Mouse (Mus musculus) cerebellum, adult 11 months (tissue): ENCODE results near the gene Ttll5.

Source experiments
- DNase-seq: peaks from one replicate; pipeline ENCODE4 v3.0.0; 2022

Ttll5 gene

DNA sequence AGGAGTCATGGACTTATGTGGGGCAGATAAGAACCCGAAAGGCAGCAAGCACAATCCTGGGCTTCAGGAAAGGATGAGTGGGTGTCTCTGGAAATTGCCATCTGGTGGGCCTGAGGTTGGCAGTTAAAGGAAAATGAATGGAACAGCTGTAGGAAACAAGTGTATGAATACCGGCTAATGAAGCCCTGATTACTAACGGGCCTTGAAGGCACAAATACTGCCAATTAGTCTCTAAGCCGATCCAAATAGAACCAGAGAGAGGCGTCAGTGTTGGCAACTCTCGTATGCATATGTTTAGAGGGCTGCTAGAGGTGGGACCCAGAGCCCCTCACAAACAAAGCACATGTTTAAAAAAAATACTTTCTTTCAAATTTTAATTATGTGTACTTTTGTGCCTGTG lies 247.0 kb downstream of the Ttll5 start:
- no peak for DNase-seq

DNA sequence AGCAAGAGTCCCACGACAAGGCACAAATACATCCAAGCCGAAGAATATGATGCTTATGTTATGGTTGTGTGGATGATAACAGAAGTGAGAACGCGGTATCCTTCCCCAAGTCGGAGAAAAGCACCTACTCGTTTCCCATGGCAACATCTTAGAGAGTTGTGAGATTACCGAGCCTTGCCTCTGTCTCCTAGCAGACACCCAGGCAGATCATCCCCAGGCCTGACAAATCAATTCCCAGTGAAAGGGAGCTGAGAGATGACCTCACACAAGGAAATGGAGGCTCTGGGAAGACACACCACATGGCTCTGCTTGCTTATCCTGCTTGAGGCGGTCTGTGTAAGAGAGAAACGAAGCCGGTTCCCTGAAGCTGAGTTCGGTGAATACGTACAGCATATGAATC lies 250.2 kb downstream of the Ttll5 start:
- DNase-seq = no peak

DNA sequence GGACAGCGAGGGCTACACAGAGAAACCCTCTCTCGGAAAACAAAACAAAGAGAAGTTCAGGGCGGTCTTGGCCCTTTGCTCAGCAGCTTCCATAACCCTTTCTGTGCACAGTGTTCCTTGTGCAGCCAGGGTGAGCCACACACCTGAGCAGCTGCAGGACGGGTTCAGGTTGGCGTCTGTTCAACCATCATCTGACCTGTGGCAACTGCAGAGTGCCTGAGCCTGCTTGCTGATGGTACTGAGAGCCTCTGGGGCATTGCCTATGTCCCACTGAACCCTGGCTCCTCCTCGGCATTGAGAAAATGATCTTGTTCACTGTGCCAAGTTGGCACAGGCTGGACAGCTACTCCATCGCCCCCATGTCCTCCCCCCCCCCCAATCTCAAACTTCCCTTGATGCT lies 250.9 kb downstream of the Ttll5 start:
- DNase-seq = no peak

DNA sequence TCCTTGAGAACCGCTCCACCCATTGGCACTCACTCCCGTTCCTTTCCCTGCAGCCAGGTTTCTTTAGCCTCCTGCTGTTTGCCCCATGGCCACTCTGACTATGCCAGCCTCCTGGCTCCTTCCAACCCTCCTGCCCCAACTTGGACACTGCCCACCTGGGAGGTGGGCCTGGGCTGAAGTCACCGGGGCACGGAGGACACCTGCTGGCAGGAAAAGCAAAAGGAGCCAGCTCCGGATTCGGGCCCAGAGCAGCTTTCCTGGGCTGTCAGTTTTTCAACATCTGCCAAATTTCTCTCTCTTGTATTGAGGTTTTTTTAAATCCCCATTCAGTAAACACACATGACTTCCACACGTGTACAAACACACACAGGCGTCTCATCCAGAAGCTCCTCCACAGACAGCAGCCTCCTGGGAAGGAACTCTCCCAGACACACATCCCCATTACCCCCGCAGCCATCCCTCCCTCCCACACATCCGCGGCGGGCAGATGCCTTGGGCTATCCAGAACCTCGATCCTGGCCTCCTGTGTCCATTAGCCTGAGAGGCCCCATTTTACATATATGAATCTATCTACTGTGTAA lies 252.0 kb downstream of the Ttll5 start:
- DNase-seq = peak; percentile 76

DNA sequence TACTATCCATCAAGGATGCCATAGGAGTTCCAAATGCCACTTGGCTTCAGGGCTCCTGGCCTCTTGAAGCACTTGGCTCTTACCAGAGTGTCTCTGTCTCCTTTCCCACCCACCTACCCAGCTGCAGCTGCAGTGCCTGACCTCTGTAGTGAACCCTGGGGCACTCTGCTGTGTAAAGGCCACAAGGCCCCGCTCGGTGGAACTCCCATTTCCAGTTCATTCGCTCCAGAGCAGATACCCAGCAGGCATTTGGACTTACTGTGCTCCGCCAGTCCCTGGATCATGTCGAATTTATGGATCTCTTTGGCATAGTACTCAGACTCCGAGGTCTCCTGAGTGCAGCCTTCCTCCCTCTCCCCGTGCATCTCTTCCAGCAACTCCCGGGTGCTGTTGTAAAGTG lies 252.9 kb downstream of the Ttll5 start:
- DNase-seq = peak; percentile 40

DNA sequence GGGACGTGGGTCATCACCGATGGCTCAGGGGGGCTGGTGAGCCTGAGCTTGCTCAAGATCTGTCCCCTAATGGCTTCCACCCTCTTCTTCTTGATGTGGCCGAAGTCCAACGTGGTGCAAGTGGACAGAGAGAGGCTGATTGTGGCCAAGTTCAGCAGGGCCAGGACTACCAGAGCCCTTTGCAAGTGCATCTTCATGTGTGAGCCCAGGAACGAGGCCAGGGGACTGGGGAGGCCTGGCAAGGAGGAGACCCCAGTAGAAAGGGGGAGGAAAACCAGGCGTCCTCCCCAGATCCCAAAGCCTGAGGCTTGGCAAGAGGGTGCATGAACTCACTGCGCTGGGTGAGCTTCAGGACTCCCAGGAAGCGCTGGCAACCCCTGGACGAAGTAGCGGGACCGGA lies 253.3 kb downstream of the Ttll5 start:
- DNase-seq = peak; percentile 45

DNA sequence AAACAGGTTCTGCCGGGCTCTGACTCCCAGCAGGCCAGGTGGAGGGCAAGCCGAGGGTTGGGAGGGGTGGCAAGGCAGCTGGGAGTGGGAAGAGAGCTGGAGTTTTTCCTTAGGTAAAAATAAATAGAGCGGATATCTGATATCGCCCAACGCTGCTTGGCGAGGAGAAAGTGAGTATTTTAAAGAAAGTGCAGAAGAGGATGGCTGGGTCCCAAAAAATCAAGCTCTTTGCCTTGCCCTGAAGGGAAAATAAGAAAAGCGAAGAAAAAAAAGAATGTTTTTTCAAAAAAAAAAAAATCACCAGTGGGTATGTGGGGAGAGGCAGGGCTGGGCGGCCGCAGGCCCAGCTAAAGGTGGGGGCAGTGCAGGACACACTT lies 253.7 kb downstream of the Ttll5 start:
- DNase-seq = no peak

DNA sequence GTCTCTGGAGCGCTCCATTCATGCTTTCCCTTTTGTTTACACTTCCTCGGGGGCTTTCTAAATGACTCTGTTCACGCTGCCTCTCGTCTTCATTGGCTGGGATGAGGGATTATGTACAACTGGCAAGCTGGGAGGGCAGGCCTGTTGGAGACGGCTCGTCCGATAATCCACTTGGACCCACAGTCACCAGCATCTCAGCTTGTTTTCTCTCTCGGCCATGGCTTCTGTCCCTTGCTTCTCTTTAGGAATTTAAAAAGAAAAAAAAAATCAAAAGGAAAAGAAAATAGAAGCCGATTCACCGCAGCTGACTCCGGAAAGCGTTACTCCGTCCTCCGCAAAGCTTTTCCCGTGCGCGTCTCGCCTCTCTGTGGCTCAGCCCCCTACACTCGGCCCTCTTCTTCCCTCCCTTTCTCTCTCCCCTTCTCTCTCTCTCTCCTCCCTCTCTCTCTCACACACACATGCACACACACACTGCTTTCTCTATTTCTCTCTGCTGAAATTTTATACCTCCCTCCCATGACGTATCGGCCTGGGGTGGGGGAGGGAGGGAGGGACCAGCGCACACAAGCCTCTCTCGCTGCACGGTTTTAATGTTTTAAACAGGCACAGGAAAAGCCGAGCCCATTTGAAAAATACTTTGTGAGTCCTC lies 254.2 kb downstream of the Ttll5 start, which contains the start of gene Tgfb3:
Tgfb3 (minus strand) TSS at position 489 of the 649 bp plus-strand sequence.
- DNase-seq = peak; percentile 39

DNA sequence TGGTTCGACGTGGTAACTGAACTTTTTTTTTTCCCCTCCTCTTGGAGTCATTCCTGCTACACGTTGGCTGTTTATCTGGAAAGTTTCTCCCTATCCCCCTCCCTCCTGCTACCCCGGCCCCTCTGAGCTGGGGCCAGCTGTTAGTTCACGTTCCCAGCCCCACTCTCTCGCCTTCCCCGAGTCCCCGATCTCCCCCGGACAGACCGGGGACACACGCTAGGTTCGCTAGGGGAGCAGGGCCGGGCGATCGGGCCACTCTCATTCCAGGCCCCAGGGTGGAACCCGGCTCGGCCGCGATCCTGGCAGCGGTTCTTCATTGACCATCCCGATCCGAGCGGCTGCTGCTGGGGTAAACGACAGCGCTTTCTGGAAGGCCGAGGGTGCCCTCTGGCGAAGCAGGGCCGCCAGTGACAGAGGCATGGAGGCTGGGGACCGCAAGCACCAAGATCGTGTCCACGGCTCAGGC lies 254.8 kb downstream of the Ttll5 start:
- DNase-seq = peak; percentile 94

DNA sequence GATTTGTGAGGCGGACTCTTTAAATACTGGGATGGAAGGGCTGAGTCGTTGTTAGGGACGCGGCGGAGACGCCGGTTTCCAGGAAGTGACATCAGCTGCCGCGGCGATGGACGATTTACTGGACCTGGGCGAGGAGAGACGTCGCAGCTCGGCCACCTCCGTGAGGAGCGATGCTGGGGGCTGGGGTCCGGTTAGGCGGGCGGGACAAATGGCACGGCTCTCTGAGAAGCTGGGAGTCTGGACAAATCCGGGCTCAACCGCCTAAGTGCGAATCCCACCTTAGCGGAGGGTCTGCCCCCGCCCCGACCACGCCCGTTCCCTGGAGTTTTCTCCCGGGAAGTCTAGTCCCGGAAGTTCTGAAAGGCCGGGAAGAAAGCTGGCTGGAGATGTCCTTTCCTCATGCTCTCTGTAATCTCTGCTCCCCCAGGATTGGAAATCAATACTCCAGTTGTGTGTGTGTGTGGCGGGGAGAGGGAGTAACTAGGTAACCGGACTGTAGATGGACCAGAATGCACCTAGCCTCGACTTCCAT lies 258.1 kb downstream of the Ttll5 start, which contains the start of gene Ift43:
Ift43 (plus strand) TSS at position 61 of the 532 bp plus-strand sequence.
- peak; percentile 78 for DNase-seq

DNA sequence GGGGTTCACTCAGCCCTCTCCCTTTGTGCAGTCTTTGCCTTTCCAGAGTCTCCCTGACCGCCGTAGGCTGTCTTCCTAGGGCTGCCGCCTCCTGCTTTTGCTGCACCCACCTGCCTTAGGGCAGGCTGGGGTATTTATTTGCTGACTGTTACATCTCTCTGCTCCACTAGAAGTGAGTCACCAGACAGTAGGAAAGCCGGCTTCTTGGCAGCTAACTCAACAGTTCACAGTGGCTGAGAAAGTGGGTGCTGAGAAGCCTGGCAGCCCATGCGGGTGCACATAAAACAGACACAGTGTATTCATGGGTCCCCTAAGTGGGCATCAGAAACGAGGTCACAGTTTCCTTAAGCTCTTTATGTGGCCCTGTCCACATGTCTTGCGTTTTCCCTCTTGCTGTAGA lies 261.4 kb downstream of the Ttll5 start:
- DNase-seq = no peak

DNA sequence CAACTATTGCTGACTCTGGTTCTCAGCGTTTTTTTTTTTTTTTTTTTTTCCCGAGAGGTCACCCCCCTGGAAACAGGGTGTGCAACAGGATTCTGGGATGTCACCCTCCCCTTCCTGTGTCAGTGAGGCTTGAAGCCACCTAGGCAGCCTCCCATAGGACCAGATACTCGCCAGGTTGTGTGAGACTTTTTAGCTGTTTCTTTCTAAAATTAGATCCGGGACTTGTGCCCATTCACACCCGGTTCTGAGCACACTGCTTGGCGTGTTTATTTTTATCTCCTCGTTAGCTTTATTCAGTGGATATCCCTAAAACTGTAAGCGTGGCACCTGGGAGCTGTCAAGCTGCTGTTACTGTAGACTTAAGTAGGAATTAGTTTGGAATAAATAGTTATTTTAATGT lies 262.1 kb downstream of the Ttll5 start:
- DNase-seq = no peak

DNA sequence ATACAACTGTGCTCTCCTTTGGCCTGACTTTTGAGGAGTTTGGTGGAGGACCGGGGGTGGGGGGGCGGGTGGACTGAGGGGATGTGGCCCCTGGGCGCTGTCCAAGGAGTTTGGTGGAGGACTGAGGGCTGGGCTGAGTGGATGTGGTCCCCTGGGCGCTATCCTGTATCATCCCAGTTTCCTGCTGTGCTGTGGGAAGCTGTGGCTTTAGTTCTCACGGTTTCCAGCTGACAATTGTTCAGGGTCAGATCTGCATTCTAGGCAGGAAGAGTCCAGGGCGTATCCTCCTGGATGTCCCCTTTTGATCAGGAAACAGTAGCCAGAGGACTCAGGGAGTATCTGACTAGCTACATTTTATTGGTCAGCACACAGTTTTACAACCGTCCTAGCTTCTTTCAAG lies 263.6 kb downstream of the Ttll5 start:
- no peak for DNase-seq

DNA sequence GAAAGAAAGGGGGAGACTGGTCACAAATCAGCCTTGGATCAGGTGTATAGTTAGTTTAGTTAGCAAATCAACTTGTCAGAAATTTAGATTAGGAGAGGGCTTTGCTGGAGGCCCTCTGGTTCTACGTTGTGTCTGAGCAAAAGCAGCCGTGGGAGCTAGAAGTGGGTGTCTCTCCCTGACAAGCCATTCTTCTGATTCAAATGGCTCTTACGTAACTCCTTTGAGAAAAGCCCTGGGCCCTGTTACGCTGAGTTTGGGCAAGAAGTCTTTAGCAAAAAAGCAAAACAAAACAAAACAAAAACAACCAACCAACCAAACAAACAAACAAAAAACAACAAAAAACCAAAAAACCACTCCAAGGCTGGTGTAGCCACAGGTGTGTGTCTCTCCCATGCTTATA lies 266.3 kb downstream of the Ttll5 start:
- no peak for DNase-seq

DNA sequence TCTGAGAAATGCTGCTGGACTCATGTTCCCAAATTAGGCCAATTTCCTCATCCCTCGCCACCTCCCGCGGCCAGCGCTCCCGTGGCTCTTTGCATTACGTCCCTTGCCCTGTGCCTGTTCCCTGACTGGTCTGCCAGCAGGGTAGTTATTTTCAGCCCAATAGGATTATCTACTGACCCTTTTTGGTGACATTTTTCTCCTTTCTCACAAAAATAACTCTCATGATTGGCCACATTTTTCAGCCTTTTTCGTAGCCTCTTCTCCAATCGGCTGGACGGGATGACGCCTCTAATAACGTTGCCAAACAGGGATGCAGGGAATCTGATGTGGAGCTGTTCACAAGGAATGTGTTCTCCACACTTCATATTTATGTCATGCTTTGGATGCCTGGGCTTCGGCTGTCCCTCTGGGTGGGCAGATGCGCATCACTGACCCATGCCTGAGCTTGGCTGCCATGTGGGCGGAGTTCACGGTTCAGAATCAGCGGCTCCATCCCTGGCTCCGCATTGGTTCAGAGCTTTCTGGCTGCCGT lies 267.2 kb downstream of the Ttll5 start:
- DNase-seq = peak; percentile 54

DNA sequence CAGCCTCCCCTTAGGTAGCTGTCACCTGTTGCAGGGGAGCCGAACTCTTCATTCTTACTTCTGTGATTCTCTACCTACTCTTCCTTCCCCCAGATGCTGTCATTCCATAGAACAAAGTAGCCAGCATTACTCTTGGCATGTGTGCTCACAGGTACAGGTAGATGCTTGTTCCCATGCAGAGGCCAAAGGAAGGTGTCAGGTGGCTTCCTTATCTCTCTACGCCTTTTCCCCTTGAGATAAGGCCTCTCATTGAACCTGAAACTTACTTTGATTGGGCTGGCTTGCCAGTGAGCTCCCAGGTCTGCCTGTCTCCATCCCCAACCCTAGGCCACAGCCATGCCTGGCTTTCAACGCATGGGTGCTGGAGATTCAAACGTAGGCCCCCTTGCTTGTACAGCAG lies 269.6 kb downstream of the Ttll5 start:
- DNase-seq = no peak

DNA sequence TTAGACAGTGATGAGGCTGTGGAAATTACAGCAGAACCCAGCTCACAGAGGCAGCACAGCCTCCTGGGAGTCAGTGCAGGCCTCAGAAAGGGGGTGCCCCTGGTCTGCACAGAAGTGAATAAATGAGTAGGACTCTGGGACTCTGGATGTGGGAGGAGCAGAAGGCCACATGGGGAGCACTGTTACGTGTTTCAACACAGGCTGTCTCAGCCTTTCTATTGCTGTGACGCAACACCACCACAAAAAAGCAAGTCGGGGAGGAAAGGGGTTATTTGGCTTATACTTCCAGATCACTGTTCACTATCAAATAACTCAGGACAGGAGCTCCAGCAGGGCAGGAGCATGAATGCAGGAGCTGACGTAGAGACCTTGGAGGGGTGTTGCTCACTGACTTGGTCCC lies 271.3 kb downstream of the Ttll5 start:
- DNase-seq = no peak

DNA sequence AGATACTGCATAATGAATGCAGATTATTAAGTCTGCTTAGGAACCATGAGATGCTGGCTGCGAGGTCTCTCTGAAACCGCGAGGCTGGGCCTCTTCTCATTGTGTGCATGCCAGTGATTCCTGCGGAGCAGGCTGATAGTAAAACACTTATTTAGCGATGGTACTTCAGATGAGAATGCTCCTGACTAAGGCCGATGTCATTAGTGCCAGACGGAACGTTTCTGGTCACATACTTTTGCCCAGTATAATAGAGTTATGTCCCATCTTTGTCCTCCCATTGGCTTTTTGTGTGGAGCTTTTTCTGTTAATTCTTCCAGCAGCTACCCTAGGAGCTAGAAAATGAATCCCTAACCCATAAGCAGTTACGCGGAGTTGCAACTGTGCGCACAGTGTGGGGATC lies 273.3 kb downstream of the Ttll5 start:
- DNase-seq = no peak

DNA sequence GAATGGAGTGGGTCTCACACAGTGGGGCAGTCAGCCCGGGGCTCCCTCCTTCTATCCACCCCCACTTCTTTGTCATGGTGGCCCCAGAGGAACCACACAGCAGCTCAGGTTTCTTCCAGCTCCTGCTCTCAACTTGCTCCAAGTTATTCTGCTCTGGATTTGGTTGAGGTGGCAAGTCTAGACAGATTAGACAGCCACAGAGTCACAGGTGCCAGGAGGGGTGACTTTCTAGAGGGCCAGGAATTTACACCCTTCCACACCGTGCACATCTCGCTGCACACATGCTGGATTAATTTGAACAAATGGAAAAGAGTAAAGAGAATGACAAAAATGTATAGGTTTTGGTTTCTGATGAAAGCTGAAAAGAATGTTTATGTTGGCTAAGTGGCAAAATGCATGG lies 276.3 kb downstream of the Ttll5 start:
- no peak for DNase-seq

DNA sequence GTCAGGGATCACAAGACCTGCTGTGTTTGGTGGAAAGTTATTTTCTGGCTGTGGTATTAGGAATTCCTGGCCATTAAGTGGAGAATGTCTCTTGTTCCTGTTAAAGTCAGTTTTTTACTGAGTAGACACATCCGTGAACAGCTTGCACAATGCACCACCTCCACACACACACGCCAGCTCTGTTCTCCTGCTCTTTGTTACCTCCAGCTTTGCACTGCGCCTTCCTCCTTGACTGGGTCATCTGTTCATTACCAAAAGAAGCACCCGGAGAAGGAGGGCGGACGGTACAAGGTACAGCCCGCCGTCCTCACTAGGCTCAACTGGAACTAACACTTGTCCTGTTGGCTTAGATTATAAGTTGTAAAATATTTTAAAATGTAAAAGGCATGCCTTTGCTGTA lies 278.2 kb downstream of the Ttll5 start:
- DNase-seq = no peak

DNA sequence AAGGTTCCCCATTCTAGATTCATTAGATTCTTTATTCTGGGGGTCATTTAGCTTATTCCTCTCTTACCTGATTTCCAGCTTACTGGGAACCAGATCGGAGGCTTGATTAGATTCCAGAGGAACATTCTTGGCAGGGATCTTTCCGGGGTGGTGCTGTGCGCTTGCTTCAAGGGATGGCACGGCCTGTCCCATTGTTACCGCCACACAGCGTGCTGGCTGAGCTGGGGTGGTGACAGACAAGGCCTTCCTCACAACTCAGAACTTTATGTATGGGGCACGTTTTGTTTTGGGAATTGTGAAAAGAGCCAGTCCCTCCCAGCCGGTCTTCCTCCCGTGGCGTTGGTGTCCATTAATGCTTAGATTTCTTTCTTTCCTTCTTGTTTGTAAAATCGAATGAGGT lies 278.9 kb downstream of the Ttll5 start:
- no peak for DNase-seq

DNA sequence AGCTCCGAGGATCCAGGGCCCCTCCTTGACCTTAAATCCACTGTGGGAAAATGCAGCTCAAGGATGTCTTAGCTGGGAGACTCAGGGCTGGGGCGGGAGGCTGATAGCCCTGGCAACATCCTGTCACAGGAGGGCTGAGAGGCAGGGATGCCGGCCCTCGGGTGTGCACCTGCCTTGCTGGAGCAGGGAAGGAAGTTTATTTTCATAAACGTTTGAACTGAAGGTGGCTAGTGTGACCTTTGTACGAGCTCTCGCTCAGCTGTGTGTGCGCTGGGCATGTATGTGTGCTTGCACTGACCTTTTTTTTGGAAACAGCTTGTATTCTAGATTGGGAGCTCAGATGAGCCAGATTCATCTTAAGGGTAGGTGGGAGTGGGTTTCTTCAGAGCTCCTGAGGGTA lies 279.4 kb downstream of the Ttll5 start:
- DNase-seq = no peak

DNA sequence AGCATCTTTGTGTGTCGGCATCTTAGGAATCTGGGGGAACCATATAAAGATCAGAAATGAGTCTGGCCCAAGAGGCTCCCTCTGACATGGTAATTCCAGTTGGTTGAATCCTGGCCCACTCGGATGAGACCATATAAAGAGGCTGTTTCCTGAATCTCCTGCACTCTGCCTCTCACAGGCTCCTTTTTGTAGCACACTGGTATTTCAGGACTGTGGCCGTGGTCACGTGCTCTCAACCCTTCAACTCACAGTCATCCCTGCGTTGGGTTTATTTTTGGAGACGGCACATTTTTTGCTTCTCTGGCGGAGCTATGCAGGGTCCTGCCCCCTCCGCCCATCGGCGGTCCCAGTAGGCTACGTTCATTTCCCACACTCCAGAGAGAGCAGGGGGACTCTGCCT lies 279.8 kb downstream of the Ttll5 start:
- no peak for DNase-seq

DNA sequence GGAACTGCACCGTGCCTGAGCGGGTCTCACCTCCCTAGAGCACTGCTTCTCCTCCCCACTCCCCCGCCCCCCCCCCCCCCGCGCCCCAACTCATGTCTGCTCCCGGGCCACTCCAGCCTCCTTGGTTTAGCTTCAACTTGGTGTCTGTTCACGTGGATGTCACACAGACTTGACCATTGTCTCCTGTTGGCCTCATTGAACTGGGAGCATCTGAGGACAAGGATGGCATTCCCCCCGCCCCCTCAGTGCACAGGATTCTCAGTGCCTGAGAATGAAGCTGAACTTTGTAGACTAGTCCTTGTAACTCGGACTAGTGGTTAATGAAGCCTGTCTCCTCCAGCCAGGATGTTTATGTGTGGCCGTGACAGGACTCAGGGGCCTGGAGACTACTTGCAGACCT lies 281.1 kb downstream of the Ttll5 start:
- DNase-seq = no peak

DNA sequence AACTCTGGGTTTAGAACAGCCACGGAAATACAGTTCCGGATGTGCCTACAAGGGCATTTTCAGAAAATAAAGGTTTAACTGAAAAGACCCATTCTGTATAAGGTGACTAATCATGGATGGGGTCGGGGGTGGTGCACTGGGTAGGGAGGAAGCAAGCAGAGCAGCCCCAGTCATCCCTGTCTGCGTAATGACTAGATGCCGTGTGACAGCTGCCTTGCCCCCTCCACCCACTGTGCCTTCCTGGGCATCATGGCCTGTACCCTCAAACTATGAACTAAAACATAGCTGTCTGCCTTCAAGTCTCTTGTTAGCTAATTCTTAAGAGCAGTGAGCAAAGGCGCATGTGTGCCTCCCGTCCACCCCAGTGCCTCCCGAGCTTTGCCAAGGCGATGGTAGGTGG lies 281.6 kb downstream of the Ttll5 start:
- no peak for DNase-seq
